Mouse (Mus musculus) heart, adult 2 months (tissue): ENCODE data around the gene Rab7b.
A peak's percentile ranks its signal among the peaks of the same experiment; 100 is the strongest.

Source experiments
- CTCF ChIP-seq: fragments of 200-600 bp; IDR thresholded peaks from 2 replicates; pipeline ENCODE4 v1.8.1; 2022; ENCODE audit warnings: antibody characterized with exemption, mild to moderate bottlenecking, moderate library complexity
- POLR2A ChIP-seq: fragments of 200-500 bp; IDR thresholded peaks from 2 replicates; pipeline ENCODE4 v1.6.1; 2011; ENCODE audit warnings: mild to moderate bottlenecking, low read depth, low read length, control low read depth; ENCODE audit not compliant: insufficient read depth

GRCm38 (mm10) chr1:131690435-131690834 lies 1.9 kb downstream of the Rab7b start:
- TF ChIP-seq CTCF (no peak), POLR2A (peak; percentile 55; the same call in 1 of the 2 replicates)
